Mouse (Mus musculus) hindbrain, embryonic 11.5 days (tissue): ENCODE data around the gene Gmds. TPM values are rescaled to one million over a fixed set of nuclear protein-coding genes. Genes with fewer than 3 reads are reported as not detected.

Experiments used
- ATAC-seq: fragments of 200-750 bp; cut with Nextera tagmentation; 2 replicates; pipeline ENCODE4 v1.8.0; 2017; ENCODE audit warnings: mild to moderate bottlenecking, moderate TSS enrichment, moderate library complexity; ENCODE audit not compliant: low FRiP score
- DNase-seq: peaks from one replicate; pipeline ENCODE4 v3.0.0-alpha.2; 2015; ENCODE audit warnings: low spot score
- H3K27ac ChIP-seq: fragments of 300-500 bp; sonication (generic); 2 replicates; pipeline ENCODE4 v1.5.1; 2014; ENCODE audit warnings: mild to moderate bottlenecking, low read depth, low read length
- H3K27me3 ChIP-seq: fragments of 300-500 bp; sonication (generic); 2 replicates; pipeline ENCODE4 v1.6.1; 2014; ENCODE audit warnings: mild to moderate bottlenecking, low read length, moderate library complexity, mixed read lengths; ENCODE audit not compliant: control insufficient read depth, insufficient read depth
- H3K36me3 ChIP-seq: fragments of 300-500 bp; sonication (generic); 2 replicates; pipeline ENCODE4 v1.6.1; 2014; ENCODE audit warnings: mild to moderate bottlenecking, low read length, moderate library complexity, mixed read lengths; ENCODE audit not compliant: control insufficient read depth, insufficient read depth
- H3K4me1 ChIP-seq: fragments of 300-500 bp; sonication (generic); replicated peaks from 2 replicates; pipeline ENCODE4 v1.6.1; 2014; ENCODE audit warnings: low read length, mixed read lengths; ENCODE audit not compliant: control insufficient read depth, insufficient read depth
- H3K4me2 ChIP-seq: fragments of 300-500 bp; sonication (generic); replicated peaks from 2 replicates; pipeline ENCODE4 v1.6.1; 2014; ENCODE audit warnings: mild to moderate bottlenecking, low read depth, low read length
- H3K4me3 ChIP-seq: fragments of 300-500 bp; sonication (generic); 2 replicates; pipeline ENCODE4 v1.5.1; 2014; ENCODE audit warnings: low read depth, low read length
- H3K9ac ChIP-seq: fragments of 300-500 bp; sonication (generic); 2 replicates; pipeline ENCODE4 v1.6.1; 2014; ENCODE audit warnings: low read depth, low read length
- H3K9me3 ChIP-seq: fragments of 300-500 bp; sonication (generic); 2 replicates; pipeline ENCODE4 v1.6.1; 2016; ENCODE audit warnings: low read length; ENCODE audit not compliant: control insufficient read depth
- WGBS: fragments of 180-500 bp; shearing (Covaris S2); extraction: QIAGEN DNeasy Blood & Tissue Kit; methylation state at CpG from one replicate; pipeline ENCODE4 v1.1.7; 2014; 5-methylcytosine and 5-hydroxymethylcytosine counted together
- polyA plus RNA-seq: library from polyadenylated mRNA; unstranded; fragments of >200 nt; fragmentation: Nextera tagmentation; extraction: Ambion mirVana; gene quantifications from 2 replicates; pipeline ENCODE4 v1.2.1, GENCODE M21; 2014

Gene Gmds
- polyA plus RNA-seq, 1 experiment from 2014 or later, result 32.1 TPM

DNA sequence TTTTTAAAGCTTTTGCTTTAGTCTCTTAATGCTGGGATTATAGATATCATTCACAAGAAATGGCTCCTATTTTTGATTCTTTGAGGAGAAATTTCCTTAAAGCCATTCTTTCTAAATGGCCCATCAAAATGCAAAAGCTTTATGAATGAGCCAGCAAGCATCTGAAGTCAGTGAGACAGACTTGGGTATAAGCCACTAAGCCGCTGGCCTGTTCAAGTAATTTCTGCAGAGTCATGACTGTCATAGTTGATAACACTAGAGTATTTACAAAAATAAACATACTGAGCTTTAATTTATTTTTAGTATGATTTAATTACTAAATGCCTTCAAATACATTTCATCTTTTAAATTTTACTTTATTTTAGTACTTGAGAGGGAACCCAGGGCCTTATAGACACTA lies 297.7 kb downstream of the Gmds start:
- H3K27ac ChIP-seq, result no peak overlapping the region
- H3K4me3 ChIP-seq, result no peak overlapping the region
- DNase-seq (no peak), ATAC-seq (no peak)
- no peak overlapping the region for H3K4me2 ChIP-seq
- H3K9ac ChIP-seq, result no peak overlapping the region
- H3K9me3 ChIP-seq, result no peaks in the 10 kb centered on the region
- H3K36me3 ChIP-seq, result no peaks in the 10 kb centered on the region
- H3K4me1 ChIP-seq, result no peaks in the 10 kb centered on the region
- 92% methylated on average over 1 of the region's 1 CpGs for WGBS
- no peaks in the 10 kb centered on the region for H3K27me3 ChIP-seq

DNA sequence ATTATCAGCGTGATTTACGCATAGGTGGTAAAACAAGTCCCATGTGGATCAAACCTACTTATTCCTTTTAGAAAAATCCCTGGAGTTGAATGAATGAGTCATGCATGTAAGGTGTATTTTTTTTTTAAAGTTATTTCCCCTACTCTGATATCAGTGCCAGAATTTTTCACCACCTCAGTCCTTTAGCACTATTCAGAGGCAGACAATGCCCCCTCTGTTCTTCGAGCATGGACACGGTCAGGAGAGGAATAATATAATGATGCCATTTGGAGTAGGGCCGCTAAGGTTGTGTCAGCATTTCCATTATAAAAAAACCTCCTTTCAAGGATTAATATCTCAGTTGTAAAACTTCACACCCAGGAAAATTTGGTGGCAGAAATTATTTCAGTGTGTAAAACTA lies 301.6 kb downstream of the Gmds start:
- ATAC-seq (no peak), DNase-seq (no peak)
- no peaks in the 10 kb centered on the region for H3K36me3 ChIP-seq
- H3K4me3 ChIP-seq, result no peak overlapping the region
- H3K4me2 ChIP-seq, result no peak overlapping the region
- no peaks in the 10 kb centered on the region for H3K9me3 ChIP-seq
- 64% methylated on average over 5 of the region's 5 CpGs for WGBS
- H3K9ac ChIP-seq, result no peak overlapping the region
- no peaks in the 10 kb centered on the region for H3K27me3 ChIP-seq
- no peaks in the 10 kb centered on the region for H3K4me1 ChIP-seq
- no peak overlapping the region for H3K27ac ChIP-seq

DNA sequence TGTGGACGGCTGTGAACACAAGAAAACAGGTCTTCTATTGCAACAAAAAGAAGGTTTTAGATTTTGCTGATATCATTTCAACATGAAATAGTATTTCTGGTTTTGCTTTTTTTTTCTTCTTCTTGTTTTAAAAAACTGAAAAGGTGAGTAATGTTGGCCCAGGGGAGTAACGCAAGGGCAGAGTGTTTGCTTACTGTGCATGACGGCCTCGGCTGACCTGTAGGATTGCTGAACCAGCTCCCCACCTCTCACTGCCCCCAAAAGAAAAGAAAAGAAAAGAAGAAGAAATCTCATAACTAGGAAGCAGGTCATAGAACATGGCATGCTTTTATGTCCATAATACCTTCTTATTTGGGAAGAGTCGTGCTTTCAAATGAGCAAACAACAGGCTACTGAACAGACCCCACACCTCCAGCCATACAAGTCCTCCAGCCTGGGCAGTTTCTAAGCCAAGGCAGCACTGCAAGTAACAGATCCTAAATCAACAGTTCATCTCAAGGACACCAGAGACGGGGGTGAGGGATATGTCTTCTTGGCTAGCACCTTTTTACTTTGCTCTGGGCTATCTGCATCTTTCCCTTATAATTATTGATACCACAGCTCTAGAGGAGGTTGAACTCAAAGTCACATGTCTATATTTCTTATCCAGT lies 303.6 kb downstream of the Gmds start:
- no peak for ATAC-seq
- Histone ChIP-seq H3K27ac (no peak overlapping the region), H3K4me3 (no peak overlapping the region), H3K4me2 (no peak overlapping the region), H3K4me1 (no peaks in the 10 kb centered on the region), H3K9ac (no peak overlapping the region), H3K27me3 (no peaks in the 10 kb centered on the region), H3K9me3 (no peaks in the 10 kb centered on the region), H3K36me3 (no peaks in the 10 kb centered on the region)
- 79% methylated on average over 6 of the region's 6 CpGs for WGBS
- no peak for DNase-seq

DNA sequence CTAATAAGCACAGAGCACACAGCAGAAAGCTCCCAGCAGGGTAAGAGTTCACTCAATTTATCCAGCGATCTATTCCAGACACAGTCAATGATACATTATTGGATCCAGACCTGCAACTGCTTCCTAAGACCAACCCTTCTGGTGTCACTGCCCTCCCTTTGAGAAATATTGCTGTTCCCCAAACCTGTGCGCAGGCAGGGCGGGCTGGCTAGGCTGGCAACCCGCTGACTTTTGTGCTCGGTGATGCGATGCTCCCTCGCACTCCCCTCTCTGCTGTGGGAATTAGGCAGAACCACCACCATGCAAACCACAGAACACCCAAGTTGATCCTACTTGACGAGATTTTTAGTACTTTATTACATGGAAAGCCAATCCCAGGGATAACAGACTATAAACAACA lies 304.4 kb downstream of the Gmds start:
- H3K4me3 ChIP-seq, result no peak overlapping the region
- H3K9ac ChIP-seq, result no peak overlapping the region
- WGBS, result 63% methylated on average over 8 of the region's 8 CpGs
- no peak overlapping the region for H3K27ac ChIP-seq
- H3K27me3 ChIP-seq, result no peaks in the 10 kb centered on the region
- no peak overlapping the region for H3K4me2 ChIP-seq
- no peak for ATAC-seq
- no peaks in the 10 kb centered on the region for H3K36me3 ChIP-seq
- no peak for DNase-seq
- H3K9me3 ChIP-seq, result no peaks in the 10 kb centered on the region
- no peaks in the 10 kb centered on the region for H3K4me1 ChIP-seq

DNA sequence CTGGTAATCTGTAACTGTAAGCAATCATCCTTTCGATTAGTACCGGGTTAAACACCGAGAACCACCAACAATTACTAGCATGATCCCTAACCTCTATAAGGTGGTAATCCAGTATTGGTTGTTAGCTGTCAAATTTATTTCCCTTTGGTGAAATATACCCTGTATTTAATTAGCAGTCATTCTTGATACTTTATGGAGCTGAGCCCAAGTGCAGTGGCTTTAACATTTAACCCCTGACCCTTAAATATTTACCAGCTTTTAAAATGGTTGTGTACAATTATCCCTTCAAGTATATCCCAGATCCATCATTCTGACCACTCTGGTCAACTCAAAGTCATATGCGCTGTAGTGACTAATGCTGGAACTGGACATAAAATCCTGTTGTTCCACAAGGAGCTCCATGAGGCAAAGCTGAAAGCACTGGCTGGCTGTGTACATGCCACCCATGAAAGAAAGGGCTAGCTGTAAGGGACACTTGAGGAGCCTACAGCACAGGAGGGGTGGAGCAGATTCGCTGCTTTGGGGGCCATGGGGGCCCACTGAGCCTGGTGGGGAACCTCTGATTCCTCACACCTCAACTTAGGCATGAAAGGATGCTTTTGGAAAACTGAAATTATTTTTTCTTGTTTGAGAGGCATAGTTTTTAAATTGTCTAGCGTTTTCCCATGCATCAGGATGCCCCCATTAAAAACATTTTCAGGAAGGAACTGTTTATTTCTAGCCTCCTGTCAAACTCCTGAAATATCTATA lies 312.1 kb downstream of the Gmds start:
- H3K27ac ChIP-seq, result no peak overlapping the region
- no peaks in the 10 kb centered on the region for H3K36me3 ChIP-seq
- no peaks in the 10 kb centered on the region for H3K9me3 ChIP-seq
- ATAC-seq (no peak), DNase-seq (no peak)
- 81% methylated on average over 6 of the region's 6 CpGs for WGBS
- H3K4me2 ChIP-seq, result no peak overlapping the region
- no peak overlapping the region for H3K4me3 ChIP-seq
- no peaks in the 10 kb centered on the region for H3K27me3 ChIP-seq
- H3K9ac ChIP-seq, result no peak overlapping the region
- no peaks in the 10 kb centered on the region for H3K4me1 ChIP-seq

DNA sequence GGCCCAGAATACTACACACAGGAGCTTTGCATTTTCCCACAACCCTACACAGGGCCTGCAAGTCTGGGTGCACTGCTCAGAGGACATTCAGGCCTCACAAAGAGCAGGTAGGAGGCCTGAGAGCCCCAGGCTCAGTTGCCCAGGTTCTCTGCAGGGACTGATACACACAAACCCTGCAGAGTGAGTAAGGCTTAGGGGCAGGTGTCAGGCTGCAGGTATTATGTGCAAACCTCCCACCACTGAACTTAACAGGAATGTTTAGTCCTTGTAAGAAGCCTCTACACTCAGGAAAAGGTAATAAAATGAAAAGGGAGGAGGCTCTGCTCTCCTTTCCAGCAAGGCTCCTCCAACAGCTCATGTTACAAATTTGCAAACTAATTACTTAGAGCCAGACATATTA lies 313.7 kb downstream of the Gmds start:
- Histone ChIP-seq H3K9me3 (no peaks in the 10 kb centered on the region), H3K4me2 (no peak overlapping the region), H3K36me3 (no peaks in the 10 kb centered on the region), H3K9ac (no peak overlapping the region), H3K27ac (no peak overlapping the region), H3K27me3 (no peaks in the 10 kb centered on the region), H3K4me3 (no peak overlapping the region), H3K4me1 (no peaks in the 10 kb centered on the region)
- DNase-seq (no peak), ATAC-seq (no peak)

DNA sequence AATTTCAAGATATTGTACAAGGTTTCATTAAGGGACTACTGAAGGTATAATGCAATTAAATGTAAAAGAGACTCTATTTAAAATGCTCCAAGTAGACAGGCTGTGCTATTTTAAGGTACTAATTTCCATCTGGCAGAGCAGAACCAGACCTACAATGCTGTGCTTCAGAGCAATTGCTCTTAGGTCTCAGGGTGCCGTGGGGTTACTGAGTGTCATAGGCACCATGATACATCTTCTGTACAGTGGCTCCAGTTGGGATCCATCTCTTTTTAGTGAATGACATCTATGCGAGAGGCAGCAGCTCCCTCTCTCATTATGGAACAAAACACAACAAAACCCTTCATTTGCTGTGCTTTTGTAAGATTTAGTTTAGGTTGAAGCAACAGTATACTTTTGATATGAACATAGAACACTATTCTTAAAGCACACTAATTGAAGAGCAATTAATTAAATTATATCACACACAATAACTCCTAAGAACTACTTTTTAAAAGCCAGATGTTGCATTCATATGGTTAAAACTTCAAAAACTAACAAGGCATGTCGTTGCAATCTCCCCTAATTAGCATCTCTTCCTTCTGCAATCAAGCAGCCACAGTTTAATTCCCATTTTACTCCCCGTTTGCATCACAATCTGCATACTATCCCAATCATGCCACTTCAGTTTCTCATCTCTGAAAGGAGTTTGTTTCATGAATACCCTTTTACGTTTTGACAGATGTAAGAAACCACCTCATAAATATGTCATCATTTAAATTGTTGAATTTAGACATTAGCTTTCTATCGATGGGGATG lies 317.9 kb downstream of the Gmds start:
- Histone ChIP-seq H3K9ac (no peak overlapping the region), H3K4me2 (no peak overlapping the region), H3K4me1 (no peaks in the 10 kb centered on the region), H3K36me3 (no peaks in the 10 kb centered on the region), H3K4me3 (no peak overlapping the region), H3K9me3 (no peaks in the 10 kb centered on the region), H3K27ac (no peak overlapping the region), H3K27me3 (no peaks in the 10 kb centered on the region)
- DNase-seq, result no peak
- ATAC-seq, result no peak
- 72% methylated on average over 6 of the region's 6 CpGs for WGBS

DNA sequence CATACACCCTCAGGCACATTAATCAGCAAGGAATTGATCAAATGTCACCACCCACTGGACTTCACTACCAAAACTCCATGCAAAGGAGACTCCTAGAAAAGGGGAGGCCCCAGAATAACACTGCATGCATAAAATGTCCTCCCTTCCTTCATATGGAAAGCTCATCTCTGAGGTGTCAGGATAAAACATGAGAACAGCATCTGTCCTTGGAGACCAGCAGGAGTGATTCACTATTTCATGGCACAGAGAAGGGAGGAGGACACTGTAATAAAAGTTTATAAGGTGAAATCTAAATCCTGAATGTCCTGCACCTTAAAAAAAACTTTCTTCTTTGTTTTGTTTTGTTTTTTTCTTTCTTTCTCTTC lies 319.3 kb downstream of the Gmds start:
- H3K36me3 ChIP-seq, result no peaks in the 10 kb centered on the region
- H3K4me3 ChIP-seq, result no peak overlapping the region
- no peak overlapping the region for H3K9ac ChIP-seq
- DNase-seq (no peak), ATAC-seq (no peak)
- H3K27ac ChIP-seq, result no peak overlapping the region
- H3K4me2 ChIP-seq, result no peak overlapping the region
- no peaks in the 10 kb centered on the region for H3K27me3 ChIP-seq
- no peaks in the 10 kb centered on the region for H3K4me1 ChIP-seq
- H3K9me3 ChIP-seq, result no peaks in the 10 kb centered on the region
